Mouse (Mus musculus) megakaryocyte, adult 5-6 weeks (primary cell): ENCODE data around the gene Gm37240. TPM values are rescaled to one million over a fixed set of nuclear protein-coding genes. Genes with fewer than 3 reads are reported as not detected.
"Not testable (repeated sequence)": the region's sequence is repeated elsewhere in the genome, so short reads cannot be mapped to it uniquely, and the experiment has no call there.

Experiments
- ATAC-seq: 2 replicates; pipeline ENCODE4 v1.8.0; 2016; ENCODE audit warnings: mild to moderate bottlenecking, inconsistent platforms; ENCODE audit not compliant: poor library complexity, severe bottlenecking
- total RNA-seq, 2 experiments: library from RNA; stranded (forward) in 1 of 2; stranded (reverse) in 1 of 2; fragments of 153-499, 151-499 nt in 1 of 2; fragments of 221-1000, 200-1000 nt in 1 of 2; gene quantifications; 2 replicates each; pipeline versions ENCODE4 v1.2.3 to v1.2.4; 2015 to 2017

Gm37240 gene
- total RNA-seq (2015) (0.07 TPM in 1 of 2 replicates, not detected in the other), total RNA-seq (2017) (0.04 and 0.15 TPM in 2 replicates)

- peak; percentile 83 for ATAC-seq
Measured at GRCm38 (mm10) chr3:85887239-85887827, at the start of gene Gm37240, which contains the start of gene Glt28d2. Gene Gm37240, minus strand, starts transcription at chr3:85887518. Gene Glt28d2, minus strand, starts transcription at chr3:85887516.

- no peak for ATAC-seq
Measured at GRCm38 (mm10) chr3:85933586-85933985, 46.3 kb upstream of the Gm37240 start.

GRCm38 (mm10) chr3:85931859-85932258, 44.5 kb upstream of the Gm37240 start:
- no peak for ATAC-seq

- no peak for ATAC-seq
Measured at GRCm38 (mm10) chr3:85930671-85931255, 43.4 kb upstream of the Gm37240 start.

- no peak for ATAC-seq
Measured at GRCm38 (mm10) chr3:85929711-85930110, 42.4 kb upstream of the Gm37240 start.

- no peak for ATAC-seq
Measured at GRCm38 (mm10) chr3:85928140-85928611, 40.9 kb upstream of the Gm37240 start.

DNA sequence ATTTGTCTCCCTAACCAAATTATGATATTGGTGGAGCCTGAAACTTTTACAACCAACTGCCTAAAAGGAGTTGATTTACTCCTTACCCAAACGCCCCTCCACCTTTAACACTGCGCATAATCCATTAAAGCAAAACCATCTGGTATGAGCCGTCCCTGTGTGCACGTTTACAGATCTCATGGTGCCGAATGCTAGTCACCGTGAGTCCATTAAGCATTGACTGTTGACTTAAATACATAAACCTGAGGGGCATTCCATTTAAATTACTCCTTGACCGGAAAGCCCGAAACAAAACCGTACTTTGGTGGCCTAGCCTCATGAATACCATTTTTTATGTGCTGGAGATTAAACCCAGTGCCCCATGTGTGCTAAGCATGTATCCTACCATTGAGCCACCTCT, 40.0 kb upstream of the Gm37240 start:
- ATAC-seq = no peak

GRCm38 (mm10) chr3:85923954-85924945, 36.9 kb upstream of the Gm37240 start:
- peak; percentile 84 for ATAC-seq

DNA sequence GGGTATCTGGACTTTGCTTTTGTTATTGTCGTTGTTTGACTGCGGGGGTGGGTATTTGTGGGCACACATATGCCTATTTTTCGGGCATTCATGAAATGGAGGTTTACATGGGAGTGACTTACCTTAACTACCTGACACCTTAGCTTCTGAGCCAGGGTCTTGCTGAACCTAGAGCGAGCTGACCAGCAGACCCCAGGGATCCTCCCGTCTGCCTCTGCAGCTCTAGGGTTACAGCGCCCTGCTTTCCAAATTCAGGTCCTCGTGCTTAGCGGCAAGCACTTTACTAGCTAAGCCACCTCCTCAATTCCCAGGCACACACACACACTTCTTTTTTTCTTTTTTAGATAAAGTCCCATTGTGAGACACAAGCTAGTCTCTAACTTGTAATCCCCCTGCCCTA, 36.0 kb upstream of the Gm37240 start:
- ATAC-seq = no peak

- no peak for ATAC-seq
Measured at GRCm38 (mm10) chr3:85922331-85922730, 35.0 kb upstream of the Gm37240 start.

- not testable (repeated sequence) for ATAC-seq
Measured at GRCm38 (mm10) chr3:85920671-85921070, 33.4 kb upstream of the Gm37240 start.

DNA sequence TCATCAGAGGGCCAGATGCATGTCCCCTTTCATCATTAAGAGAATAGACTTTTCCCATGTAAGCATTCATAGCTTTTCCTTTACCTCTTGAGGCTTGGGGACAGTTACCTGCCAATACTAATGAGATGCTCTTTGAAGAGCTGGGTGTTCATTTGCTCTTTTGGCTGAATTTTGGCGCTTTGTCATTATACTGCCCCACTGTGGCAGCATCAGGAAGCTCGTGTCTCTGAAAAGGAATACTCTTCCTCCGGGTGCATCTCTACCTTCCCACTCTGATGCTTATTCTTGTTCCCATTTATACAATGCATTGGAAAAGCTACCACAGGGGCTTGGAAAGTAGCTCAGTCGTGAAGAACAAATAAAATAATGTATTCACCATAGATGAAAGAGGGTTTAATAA, 30.3 kb upstream of the Gm37240 start:
- ATAC-seq = no peak

- ATAC-seq = no peak
Measured at GRCm38 (mm10) chr3:85914806-85915205, 27.5 kb upstream of the Gm37240 start.

GRCm38 (mm10) chr3:85907136-85907535, 19.8 kb upstream of the Gm37240 start:
- ATAC-seq = no peak

- no peak for ATAC-seq
Measured at GRCm38 (mm10) chr3:85904371-85904770, 17.1 kb upstream of the Gm37240 start.

GRCm38 (mm10) chr3:85895020-85895419, 7.7 kb upstream of the Gm37240 start:
- no peak for ATAC-seq

- ATAC-seq = no peak
Measured at GRCm38 (mm10) chr3:85891571-85891970, 4.3 kb upstream of the Gm37240 start.

- peak; percentile 48 for ATAC-seq
Measured at GRCm38 (mm10) chr3:85888221-85888671, 928 bp upstream of the Gm37240 start.

- no peak for ATAC-seq
Measured at GRCm38 (mm10) chr3:85886636-85887238, 581 bp downstream of the Gm37240 start.

- no peak for ATAC-seq
Measured at GRCm38 (mm10) chr3:85885906-85886305, 1.4 kb downstream of the Gm37240 start.

- no peak for ATAC-seq
Measured at GRCm38 (mm10) chr3:85880687-85881086, 6.6 kb downstream of the Gm37240 start.
